Mouse (Mus musculus): ENCODE data around the gene Ms4a4a. TPM values are rescaled to one million over a fixed set of nuclear protein-coding genes. Genes with fewer than 3 reads are reported as not detected.

The Ms4a4a gene
- 0.09 TPM in 1 of 2 replicates, not detected in the other for polyA plus RNA-seq (2012; rRNA removed)

DNA sequence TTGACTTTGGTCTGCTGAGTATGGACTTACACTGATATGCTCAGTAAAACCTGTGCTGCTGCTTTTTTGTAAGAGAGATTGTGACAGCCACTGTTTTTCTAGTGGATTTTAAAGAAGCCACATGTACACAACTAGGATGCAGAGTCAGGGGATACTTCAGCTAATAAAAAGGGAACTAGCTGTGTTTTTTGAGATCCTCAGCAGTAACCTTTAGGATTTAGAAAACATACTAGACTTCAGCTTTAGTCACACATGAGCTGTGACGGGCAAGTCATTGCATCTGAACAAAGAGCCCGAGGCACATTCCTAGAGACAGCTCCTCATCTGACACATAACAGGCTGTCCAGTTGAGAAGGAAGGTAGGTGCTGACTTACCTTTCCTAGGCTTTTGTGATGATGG, at the start of gene Ms4a4a:
Gene Ms4a4a, plus strand, starts transcription at position 251 of the 400 bp plus-strand sequence.
- WGBS, result 71% methylated on average over 2 of the region's 2 CpGs

DNA sequence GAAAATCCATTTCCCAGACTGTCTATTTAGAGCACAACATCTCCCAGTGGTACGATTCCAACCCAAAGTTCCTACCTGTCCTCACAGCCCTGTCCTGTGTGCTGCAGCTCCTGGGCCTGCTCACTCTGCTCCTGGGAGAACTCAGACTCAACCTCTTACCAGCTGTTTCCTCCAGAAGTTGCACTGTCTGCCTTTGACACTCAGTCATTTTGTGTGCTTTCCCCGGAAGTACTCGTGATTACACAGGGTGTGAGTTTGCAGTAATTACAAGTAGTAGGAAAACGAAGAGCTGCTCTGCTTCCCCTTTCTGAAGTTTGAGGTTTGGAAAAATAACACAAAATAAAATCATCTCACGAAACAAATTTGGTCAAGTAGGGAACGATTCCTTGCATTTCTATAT, 39.4 kb upstream of the Ms4a4a start, which contains the start of gene Ms4a7:
Gene Ms4a7, minus strand, starts transcription at position 215 of the 400 bp plus-strand sequence.
- H3K4me3 ChIP-seq (ENCODE audit: insufficient read depth, low read depth, low read length), result no peak within 1 kb of the TSS
- H3K36me3 ChIP-seq (ENCODE audit: control insufficient read depth, insufficient read depth, low read length), result no peaks in the 10 kb centered on the region
- no peak within 1 kb of the TSS for H3K27ac ChIP-seq (ENCODE audit: insufficient read depth, low read depth, low read length)
- DNase-seq, result no peak
- WGBS, result 76% methylated on average over 6 of the region's 6 CpGs
- TF ChIP-seq POLR2A (IDR thresholded peaks at IDR 0.05; ENCODE audit: low read depth, low read length), result no peak
- TF ChIP-seq CTCF (conservative IDR thresholded peaks at IDR 0.05; ENCODE audit: insufficient read depth, insufficient read length, low read depth, low read length), result no peak
- H3K27me3 ChIP-seq (replicated peaks; ENCODE audit: control insufficient read depth, insufficient read depth, low read length), result no peaks in the 10 kb centered on the region
- no peaks in the 10 kb centered on the region for H3K4me1 ChIP-seq (ENCODE audit: control insufficient read depth, insufficient read depth, low read length)

More for the DNA sequence above, at the start of gene Ms4a4a:
- TF ChIP-seq CTCF (conservative IDR thresholded peaks at IDR 0.05; ENCODE audit: insufficient read depth, insufficient read length, low read depth, low read length) (no peak), POLR2A (IDR thresholded peaks at IDR 0.05; ENCODE audit: low read depth, low read length) (no peak)
- no peak for DNase-seq
- H3K4me1 ChIP-seq (ENCODE audit: control insufficient read depth, insufficient read depth, low read length), result no peaks in the 10 kb centered on the region
- H3K27me3 ChIP-seq (replicated peaks; ENCODE audit: control insufficient read depth, insufficient read depth, low read length), result no peaks in the 10 kb centered on the region; the same call in 1 of the 2 replicates
- H3K27ac ChIP-seq (ENCODE audit: insufficient read depth, low read depth, low read length), result no peak within 1 kb of the TSS
- no peaks in the 10 kb centered on the region for H3K36me3 ChIP-seq (ENCODE audit: control insufficient read depth, insufficient read depth, low read length)
- H3K4me3 ChIP-seq (ENCODE audit: insufficient read depth, low read depth, low read length), result no peak within 1 kb of the TSS

DNA sequence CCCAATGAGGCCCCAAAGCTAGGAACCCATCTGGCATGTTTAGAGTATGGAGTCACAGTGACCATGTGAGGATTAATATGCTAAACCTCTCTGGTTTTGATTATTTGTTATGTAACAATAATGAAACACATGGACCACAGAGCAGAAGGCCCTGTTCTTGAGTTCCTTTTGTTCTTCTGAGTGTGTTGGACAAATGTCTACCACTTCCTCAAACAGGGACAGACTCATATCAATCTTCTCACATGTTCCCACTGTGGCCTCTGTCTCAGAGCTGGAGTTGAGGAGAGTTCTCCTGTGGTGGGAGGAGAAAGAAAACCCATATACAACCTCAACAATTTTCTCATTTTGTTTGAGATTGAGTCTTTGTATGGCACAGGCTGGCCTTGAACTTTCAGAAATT, 32.2 kb upstream of the Ms4a4a start:
- no peak for DNase-seq
- Histone ChIP-seq H3K4me3 (ENCODE audit: insufficient read depth, low read depth, low read length) (no peak overlapping the region), H3K27me3 (replicated peaks; ENCODE audit: control insufficient read depth, insufficient read depth, low read length) (no peaks in the 10 kb centered on the region), H3K4me1 (ENCODE audit: control insufficient read depth, insufficient read depth, low read length) (no peaks in the 10 kb centered on the region), H3K27ac (ENCODE audit: insufficient read depth, low read depth, low read length) (no peak overlapping the region), H3K36me3 (ENCODE audit: control insufficient read depth, insufficient read depth, low read length) (no peaks in the 10 kb centered on the region)
- no peak for TF ChIP-seq POLR2A (IDR thresholded peaks at IDR 0.05; ENCODE audit: low read depth, low read length)
- no peak for TF ChIP-seq CTCF (conservative IDR thresholded peaks at IDR 0.05; ENCODE audit: insufficient read depth, insufficient read length, low read depth, low read length)

DNA sequence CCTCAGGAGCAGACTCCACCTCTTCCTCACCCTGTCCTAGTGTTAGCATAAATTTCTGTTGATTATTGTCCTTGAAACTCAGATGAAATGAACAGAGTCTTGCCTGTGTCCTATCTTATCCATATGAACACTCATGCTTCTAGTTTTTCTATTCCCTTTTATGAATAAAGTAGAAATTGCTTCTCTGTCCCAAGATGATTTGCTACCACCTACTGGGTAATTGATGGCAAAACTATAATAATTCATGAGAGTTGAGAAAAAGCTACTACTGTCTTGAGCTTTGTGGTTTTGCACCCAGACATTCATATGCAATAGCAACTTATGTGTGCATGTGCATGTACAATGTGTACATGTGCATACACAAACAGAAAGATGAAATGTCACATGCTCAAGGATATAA, 31.3 kb upstream of the Ms4a4a start:
- Histone ChIP-seq H3K27ac (ENCODE audit: insufficient read depth, low read depth, low read length) (no peak overlapping the region), H3K4me1 (ENCODE audit: control insufficient read depth, insufficient read depth, low read length) (no peaks in the 10 kb centered on the region), H3K36me3 (ENCODE audit: control insufficient read depth, insufficient read depth, low read length) (no peaks in the 10 kb centered on the region), H3K4me3 (ENCODE audit: insufficient read depth, low read depth, low read length) (no peak overlapping the region), H3K27me3 (replicated peaks; ENCODE audit: control insufficient read depth, insufficient read depth, low read length) (no peaks in the 10 kb centered on the region)
- no peak for TF ChIP-seq POLR2A (IDR thresholded peaks at IDR 0.05; ENCODE audit: low read depth, low read length)
- no peak for TF ChIP-seq CTCF (conservative IDR thresholded peaks at IDR 0.05; ENCODE audit: insufficient read depth, insufficient read length, low read depth, low read length)
- no peak for DNase-seq

DNA sequence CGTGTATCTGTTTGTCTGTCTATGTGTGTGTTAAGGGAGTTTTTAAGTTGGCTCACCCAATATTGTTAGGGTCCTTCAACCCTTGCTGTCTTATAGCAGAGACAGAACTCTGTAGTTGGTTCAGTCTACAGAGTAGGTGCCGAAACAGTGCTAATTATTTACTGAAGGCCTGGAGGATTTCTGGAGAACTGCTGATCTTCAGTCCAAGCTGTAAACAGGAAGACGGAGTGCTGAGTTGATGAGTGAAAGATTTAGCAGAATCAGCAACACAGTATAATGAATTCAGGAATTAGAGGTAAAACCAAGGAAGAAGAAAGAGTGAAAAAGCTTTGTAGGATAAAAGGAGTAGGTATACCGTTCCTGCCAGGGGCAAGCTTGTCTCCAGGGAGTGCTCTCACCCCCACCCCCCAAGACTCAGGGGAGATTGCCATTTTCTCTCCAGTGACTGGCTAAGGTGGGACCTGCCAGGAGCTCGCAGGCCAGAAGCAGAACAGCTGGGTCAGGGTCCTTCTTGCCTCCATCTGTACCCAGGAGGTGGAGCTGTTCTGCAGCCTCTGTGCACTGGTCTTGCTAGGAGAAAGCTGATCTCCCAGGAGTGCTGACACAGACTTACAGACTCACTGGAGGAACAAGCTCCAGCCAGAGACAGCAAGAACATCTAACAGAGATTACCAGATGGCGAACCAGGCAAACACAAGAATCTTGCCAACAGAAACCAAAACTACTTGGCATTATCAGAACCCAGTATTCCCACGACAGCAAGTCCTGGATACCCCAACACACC, 25.4 kb upstream of the Ms4a4a start:
- H3K36me3 ChIP-seq (ENCODE audit: control insufficient read depth, insufficient read depth, low read length), result no peaks in the 10 kb centered on the region
- peak; percentile 60 for DNase-seq
- no peaks in the 10 kb centered on the region; the same call in 1 of the 2 replicates for H3K4me1 ChIP-seq (ENCODE audit: control insufficient read depth, insufficient read depth, low read length)
- H3K27me3 ChIP-seq (replicated peaks; ENCODE audit: control insufficient read depth, insufficient read depth, low read length), result no peaks in the 10 kb centered on the region
- 43% methylated on average over 7 of the region's 7 CpGs for WGBS
- no peak overlapping the region for H3K4me3 ChIP-seq (ENCODE audit: insufficient read depth, low read depth, low read length)
- peak overlapping the region; percentile 69 for H3K27ac ChIP-seq (ENCODE audit: insufficient read depth, low read depth, low read length)
- TF ChIP-seq POLR2A (IDR thresholded peaks at IDR 0.05; ENCODE audit: low read depth, low read length), result no peak
- no peak; the same call in 1 of the 2 replicates for TF ChIP-seq CTCF (conservative IDR thresholded peaks at IDR 0.05; ENCODE audit: insufficient read depth, insufficient read length, low read depth, low read length)

DNA sequence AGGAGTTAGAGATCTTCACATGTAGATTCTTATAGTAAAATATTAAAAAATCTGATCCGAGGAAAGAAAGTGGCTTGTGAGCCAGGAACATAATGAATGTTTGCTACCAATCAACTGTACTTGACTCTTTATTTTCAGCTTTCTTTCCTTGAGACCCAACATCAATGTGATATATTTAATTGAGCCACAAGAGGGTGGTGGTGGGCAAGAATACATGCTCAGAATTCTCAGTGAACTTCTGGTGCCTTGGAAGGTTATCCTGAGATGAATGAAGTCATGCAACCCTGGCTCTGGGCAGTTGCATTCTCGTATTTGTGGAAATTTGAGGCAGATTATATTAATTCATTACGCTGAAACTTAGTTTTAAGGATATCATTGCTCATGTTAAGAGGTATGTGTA, 23.4 kb upstream of the Ms4a4a start:
- DNase-seq, result no peak
- Histone ChIP-seq H3K27ac (ENCODE audit: insufficient read depth, low read depth, low read length) (no peak overlapping the region), H3K4me1 (ENCODE audit: control insufficient read depth, insufficient read depth, low read length) (no peaks in the 10 kb centered on the region; the same call in 1 of the 2 replicates), H3K4me3 (ENCODE audit: insufficient read depth, low read depth, low read length) (no peak overlapping the region), H3K27me3 (replicated peaks; ENCODE audit: control insufficient read depth, insufficient read depth, low read length) (no peaks in the 10 kb centered on the region), H3K36me3 (ENCODE audit: control insufficient read depth, insufficient read depth, low read length) (no peaks in the 10 kb centered on the region)
- TF ChIP-seq CTCF (conservative IDR thresholded peaks at IDR 0.05; ENCODE audit: insufficient read depth, insufficient read length, low read depth, low read length) (no peak), POLR2A (IDR thresholded peaks at IDR 0.05; ENCODE audit: low read depth, low read length) (no peak)
- WGBS, result 40% methylated on average over 3 of the region's 3 CpGs

DNA sequence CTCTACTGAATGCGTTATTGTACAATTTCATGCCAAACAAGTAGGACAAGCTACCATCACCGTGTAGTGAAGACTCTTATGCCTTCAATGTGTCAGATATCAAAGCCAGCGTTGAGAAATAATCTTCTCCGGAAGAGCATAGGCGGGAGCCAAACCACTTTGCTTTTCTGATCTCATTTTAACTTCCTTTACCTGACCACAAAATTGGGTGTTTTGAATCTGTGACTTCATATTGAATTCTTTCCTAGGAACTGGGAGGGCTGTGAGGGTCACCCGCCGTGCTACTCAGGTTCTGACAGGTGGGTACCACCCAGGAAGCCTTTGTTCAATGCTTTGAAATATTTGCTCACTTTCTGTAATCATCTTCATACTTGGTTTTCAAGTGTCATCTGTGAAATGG, 19.6 kb upstream of the Ms4a4a start:
- no peaks in the 10 kb centered on the region for H3K36me3 ChIP-seq (ENCODE audit: control insufficient read depth, insufficient read depth, low read length)
- no peak for TF ChIP-seq POLR2A (IDR thresholded peaks at IDR 0.05; ENCODE audit: low read depth, low read length)
- TF ChIP-seq CTCF (conservative IDR thresholded peaks at IDR 0.05; ENCODE audit: insufficient read depth, insufficient read length, low read depth, low read length), result no peak
- 81% methylated on average over 7 of the region's 7 CpGs for WGBS
- H3K27ac ChIP-seq (ENCODE audit: insufficient read depth, low read depth, low read length), result no peak overlapping the region
- H3K4me1 ChIP-seq (ENCODE audit: control insufficient read depth, insufficient read depth, low read length), result no peaks in the 10 kb centered on the region
- H3K27me3 ChIP-seq (replicated peaks; ENCODE audit: control insufficient read depth, insufficient read depth, low read length), result no peaks in the 10 kb centered on the region
- no peak overlapping the region for H3K4me3 ChIP-seq (ENCODE audit: insufficient read depth, low read depth, low read length)
- DNase-seq, result no peak

Measured in kidney, adult 2 months (tissue).